Comparison of ENCODE assay signal across 28 mouse cellular contexts in the genomic region with DNA sequence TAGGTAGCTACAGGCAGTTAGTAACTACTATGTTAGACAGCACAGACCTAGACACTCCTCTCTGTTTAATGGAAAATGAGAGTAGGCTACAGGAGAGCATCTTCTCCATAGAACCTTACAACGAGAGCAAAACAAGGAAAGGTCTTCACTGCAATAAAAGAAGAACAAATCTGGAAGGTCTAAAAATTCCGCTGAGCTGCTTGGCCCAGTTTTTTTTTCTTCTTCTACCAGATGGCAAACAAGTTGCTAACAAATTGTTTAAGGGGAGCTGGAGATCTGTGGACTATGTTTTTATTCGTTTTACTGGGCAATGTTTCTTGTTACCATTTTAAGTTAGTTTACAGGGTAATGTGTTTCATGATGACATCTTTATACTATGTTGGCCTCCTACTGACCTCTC. TPM values are rescaled to one million over a fixed set of nuclear protein-coding genes. Genes with fewer than 3 reads are reported as not detected.
DNase-seq lines count a peak whose midpoint lies in the region; ATAC-seq and TF ChIP-seq lines count a peak whose summit lies in the region.
"Had no signal": no experiment of that assay in that cellular context is flagged by ENCODE, and none has a peak within 500 bp of the region (broad histone marks: within the 10 kb centered on the region; RNA-seq: fewer than 3 reads in every experiment).

No protein-coding gene starts in this region.

- no peaks in the 10 kb centered on the region for H3K9me3 ChIP-seq in forebrain, postnatal 0 days (ENCODE audit: low read length)
- no peaks in the 10 kb centered on the region for H3K9me3 ChIP-seq in forebrain, embryonic 12.5 days
- H3K9me3 ChIP-seq: embryonic facial prominence, embryonic 12.5 days; embryonic facial prominence, embryonic 15.5 days; forebrain, embryonic 15.5 days; heart, embryonic 12.5 days; heart, embryonic 15.5 days; hindbrain, embryonic 10.5 days; hindbrain, embryonic 13.5 days; intestine, embryonic 15.5 days had no signal

- no peak for DNase-seq in forebrain, postnatal 0 days
- peak; percentile 7 for DNase-seq in left cerebral cortex, adult 11 months (ENCODE audit: low spot score)
- no peak for DNase-seq in left cerebral cortex, postnatal 4 days
- DNase-seq in left cerebral cortex, adult 2 months (ENCODE audit: extremely low spot score in 1 of 2, low spot score in 2 of 2): no peak
- DNase-seq in kidney, postnatal 36 days: no peak
- DNase-seq: adrenal gland, adult 8-10 months; adrenal gland, postnatal 25 days; cerebellum, adult 18-20 months; cerebellum, adult 9-10 months; cerebellum, postnatal 14 days; gastrocnemius, adult 2 months; gastrocnemius, postnatal 25 days; heart, adult 18-20 months; heart, postnatal 10 days; heart, postnatal 36 days had no signal

- H3K9ac ChIP-seq in forebrain, postnatal 0 days: no peak overlapping the region
- no peak overlapping the region for H3K9ac ChIP-seq in forebrain, embryonic 12.5 days
- H3K9ac ChIP-seq: embryonic facial prominence, embryonic 12.5 days; embryonic facial prominence, embryonic 15.5 days; forebrain, embryonic 15.5 days; heart, embryonic 12.5 days; heart, embryonic 15.5 days; hindbrain, embryonic 13.5 days; intestine, embryonic 15.5 days had no signal

- peak overlapping the region; percentile 42; the same call in 1 of the 2 replicates for H3K27ac ChIP-seq in forebrain, postnatal 0 days (ENCODE audit: low read depth, low read length)
- H3K27ac ChIP-seq in forebrain, embryonic 12.5 days: no peak overlapping the region
- H3K27ac ChIP-seq in left cerebral cortex, adult 2 months: peak overlapping the region; percentile 45; the same call in 1 of the 2 replicates
- H3K27ac ChIP-seq: embryonic facial prominence, embryonic 12.5 days; embryonic facial prominence, embryonic 15.5 days; forebrain, embryonic 15.5 days; gastrocnemius, adult 2 months; heart, embryonic 15.5 days; hindbrain, embryonic 10.5 days; hindbrain, embryonic 13.5 days; intestine, embryonic 15.5 days had no signal

- peak; percentile 12; the same call in 1 of the 2 replicates for ATAC-seq in forebrain, postnatal 0 days
- no peak for ATAC-seq in forebrain, embryonic 12.5 days (ENCODE audit: low FRiP score)
- ATAC-seq: activated CD4-positive, CD25-positive, alpha-beta regulatory T cell, adult 4 months; forebrain, embryonic 15.5 days; hindbrain, embryonic 16.5 days; intestine, embryonic 15.5 days had no signal

- H3K27me3 ChIP-seq in forebrain, postnatal 0 days (ENCODE audit: insufficient read depth, low read length): no peaks in the 10 kb centered on the region
- H3K27me3 ChIP-seq in forebrain, embryonic 12.5 days: no peaks in the 10 kb centered on the region
- H3K27me3 ChIP-seq: embryonic facial prominence, embryonic 12.5 days; embryonic facial prominence, embryonic 15.5 days; forebrain, embryonic 15.5 days; heart, embryonic 12.5 days; heart, embryonic 15.5 days; hindbrain, embryonic 13.5 days; intestine, embryonic 15.5 days had no signal

- H3K4me2 ChIP-seq in forebrain, postnatal 0 days (ENCODE audit: low read depth): no peak overlapping the region
- H3K4me2 ChIP-seq in forebrain, embryonic 12.5 days: no peak overlapping the region
- H3K4me2 ChIP-seq: embryonic facial prominence, embryonic 12.5 days; embryonic facial prominence, embryonic 15.5 days; forebrain, embryonic 15.5 days; heart, embryonic 12.5 days; heart, embryonic 15.5 days; hindbrain, embryonic 13.5 days; intestine, embryonic 15.5 days had no signal

- H3K36me3 ChIP-seq in forebrain, postnatal 0 days (ENCODE audit: insufficient read depth): no peaks in the 10 kb centered on the region
- no peaks in the 10 kb centered on the region for H3K36me3 ChIP-seq in forebrain, embryonic 12.5 days (replicated peaks)
- H3K36me3 ChIP-seq: embryonic facial prominence, embryonic 12.5 days; embryonic facial prominence, embryonic 15.5 days; forebrain, embryonic 15.5 days; heart, embryonic 12.5 days; heart, embryonic 15.5 days; hindbrain, embryonic 10.5 days; hindbrain, embryonic 13.5 days; intestine, embryonic 15.5 days had no signal

- no peak for TF ChIP-seq CTCF in forebrain, postnatal 0 days (IDR thresholded peaks at IDR 0.05; ENCODE audit: low read depth)
- TF ChIP-seq CTCF in left cerebral cortex, adult 2 months (IDR thresholded peaks at IDR 0.05): no peak

- H3K4me3 ChIP-seq in forebrain, postnatal 0 days (ENCODE audit: low read depth, low read length): no peak overlapping the region
- H3K4me3 ChIP-seq in forebrain, embryonic 12.5 days (replicated peaks): no peak overlapping the region
- H3K4me3 ChIP-seq in left cerebral cortex, adult 2 months: no peak overlapping the region
- H3K4me3 ChIP-seq: embryonic facial prominence, embryonic 12.5 days; embryonic facial prominence, embryonic 15.5 days; forebrain, embryonic 15.5 days; gastrocnemius, adult 2 months; heart, embryonic 12.5 days; heart, embryonic 15.5 days; hindbrain, embryonic 10.5 days; hindbrain, embryonic 13.5 days; intestine, embryonic 15.5 days had no signal

- intact Hi-C loops in left cerebral cortex, postnatal 4 days (cut with DNase I): no loop called here
- intact Hi-C loops in left cerebral cortex, adult 2 months (cut with DNase I): loop anchor here (10.0 kb wide), 2 partner anchors 204 to 614 kb away; a partner anchor contains a TSS

- H3K4me1 ChIP-seq in forebrain, postnatal 0 days (ENCODE audit: insufficient read depth): no peaks in the 10 kb centered on the region
- H3K4me1 ChIP-seq in forebrain, embryonic 12.5 days: no peaks in the 10 kb centered on the region
- H3K4me1 ChIP-seq: embryonic facial prominence, embryonic 12.5 days; embryonic facial prominence, embryonic 15.5 days; forebrain, embryonic 15.5 days; heart, embryonic 12.5 days; heart, embryonic 15.5 days; hindbrain, embryonic 10.5 days; hindbrain, embryonic 13.5 days; intestine, embryonic 15.5 days had no signal

- WGBS in forebrain, postnatal 0 days: 59% methylated on average over 3 of the region's 3 CpGs
- 87% methylated on average over 3 of the region's 3 CpGs for WGBS in forebrain, embryonic 12.5 days

RNA-seq across cellular contexts. Expression of a gene that starts 53.4 kb away (rescaled TPM):
- 0.19 TPM in 1 of 2 replicates, not detected in the other for total RNA-seq in forebrain, postnatal 0 days (2014; rRNA removed)
- not detected in 2 replicates for polyA plus RNA-seq in forebrain, postnatal 0 days (2015; fragmentation: Nextera tagmentation; extraction: Ambion mirVana)
- polyA plus RNA-seq in forebrain, embryonic 12.5 days (2016; fragmentation: Nextera tagmentation; extraction: Ambion mirVana): not detected in 2 replicates
- not detected for total RNA-seq in left cerebral cortex, postnatal 4 days (2021)
- not detected for total RNA-seq in left cerebral cortex, adult 2 months (2021)
- total RNA-seq: adrenal gland, postnatal 25 days; ES-E14; gastrocnemius, postnatal 25 days; heart, postnatal 10 days; heart, postnatal 36 days had no signal
- polyA plus RNA-seq: activated CD4-positive, CD25-positive, alpha-beta regulatory T cell, adult 4 months; embryonic facial prominence, embryonic 12.5 days; embryonic facial prominence, embryonic 15.5 days; forebrain, embryonic 11.5 days; forebrain, embryonic 15.5 days; heart, embryonic 15.5 days; hindbrain, embryonic 16.5 days had no signal
